Mouse (Mus musculus) E14TG2a.4 (cell line): ENCODE data around the gene Mfn2.

ENCODE experiments used
- CTCF ChIP-seq: conservative IDR thresholded peaks from 2 replicates; pipeline ENCODE4 v1.5.1; 2014; ENCODE audit warnings: low read length
- NANOG ChIP-seq: IDR thresholded peaks from 2 replicates; pipeline ENCODE4 v1.6.1; 2014; ENCODE audit warnings: borderline replicate concordance, low read length, mixed read lengths

DNA sequence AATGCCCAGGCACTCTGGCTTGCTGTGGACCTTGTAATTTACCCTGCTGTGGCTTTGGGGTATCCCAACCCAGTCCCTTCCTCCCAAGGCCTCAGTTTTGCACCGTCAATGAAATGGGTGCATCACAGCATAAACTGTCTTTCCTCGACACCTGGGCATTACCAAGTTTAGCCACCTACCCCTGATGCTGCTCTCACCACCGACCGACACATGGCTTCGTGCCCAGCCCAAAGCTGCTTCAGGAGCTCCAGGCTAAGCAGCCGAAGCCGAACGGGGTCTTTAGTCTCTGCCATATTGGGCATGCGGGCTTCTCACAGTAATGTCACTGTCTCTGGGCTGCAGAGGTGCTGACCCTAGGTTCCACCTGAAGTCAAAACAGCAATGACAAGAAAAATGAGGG is 38.4 kb downstream of the Mfn2 start:
- no peak for TF ChIP-seq CTCF
- TF ChIP-seq NANOG = no peak
